ENCODE assay signal across 8 mouse cellular contexts in genomic region chr1:171343922-171344677, GRCm38 (mm10). TPM values are rescaled to one million over a fixed set of nuclear protein-coding genes. Genes with fewer than 3 reads are reported as not detected.
DNase-seq lines count a peak whose midpoint lies in the region; ATAC-seq lines count a peak whose summit lies in the region.

No protein-coding gene starts in this region.

- no peaks in the 10 kb centered on the region for H3K27me3 ChIP-seq in midbrain, embryonic 10.5 days (ENCODE audit: low read depth, poor library complexity, severe bottlenecking)
- H3K27me3 ChIP-seq in midbrain, embryonic 11.5 days (ENCODE audit: control insufficient read depth, insufficient read depth, low read length): no peaks in the 10 kb centered on the region
- no peaks in the 10 kb centered on the region for H3K27me3 ChIP-seq in hindbrain, embryonic 16.5 days (replicated peaks; ENCODE audit: control insufficient read depth, insufficient read depth, low read length)
- no peaks in the 10 kb centered on the region for H3K27me3 ChIP-seq in liver, embryonic 13.5 days
- H3K27me3 ChIP-seq in stomach, embryonic 14.5 days (ENCODE audit: control insufficient read depth, insufficient read depth, low read length): no peaks in the 10 kb centered on the region

- DNase-seq in midbrain, embryonic 10.5 days (ENCODE audit: low spot score): no peak
- no peak for DNase-seq in midbrain, embryonic 11.5 days (ENCODE audit: low spot score, missing footprints)
- DNase-seq in adrenal gland, postnatal 25 days: peak; percentile 47
- no peak for DNase-seq in liver, embryonic 13.5 days
- DNase-seq in frontal cortex, postnatal 10 days (ENCODE audit: low spot score in 2 of 2): no peak

- H3K4me3 ChIP-seq in midbrain, embryonic 10.5 days: peak overlapping the region; percentile 94
- no peak overlapping the region for H3K4me3 ChIP-seq in midbrain, embryonic 11.5 days (ENCODE audit: low read depth, low read length)
- H3K4me3 ChIP-seq in hindbrain, embryonic 16.5 days (ENCODE audit: low read length): no peak overlapping the region
- peak overlapping the region; percentile 81 for H3K4me3 ChIP-seq in liver, embryonic 13.5 days (replicated peaks)
- peak overlapping the region; percentile 96; the same call in 1 of the 2 replicates for H3K4me3 ChIP-seq in stomach, embryonic 14.5 days (ENCODE audit: low read depth, low read length)

- no peak for ATAC-seq in midbrain, embryonic 11.5 days (ENCODE audit: low FRiP score)
- no peak for ATAC-seq in hindbrain, embryonic 16.5 days
- ATAC-seq in liver, embryonic 13.5 days (ENCODE audit: low read depth): no peak
- no peak for ATAC-seq in stomach, embryonic 14.5 days (ENCODE audit: insufficient number of reproducible peaks, insufficient read depth, low FRiP score, low read depth)
- ATAC-seq in megakaryocyte, adult 5-6 weeks (ENCODE audit: poor library complexity, severe bottlenecking): no peak

- H3K9ac ChIP-seq in midbrain, embryonic 11.5 days (ENCODE audit: low read length): no peak overlapping the region
- H3K9ac ChIP-seq in hindbrain, embryonic 16.5 days (ENCODE audit: low read depth, low read length): no peak overlapping the region
- peak overlapping the region; percentile 90; the same call in 1 of the 2 replicates for H3K9ac ChIP-seq in liver, embryonic 13.5 days
- H3K9ac ChIP-seq in stomach, embryonic 14.5 days (replicated peaks; ENCODE audit: low read depth, low read length): no peak overlapping the region

- H3K27ac ChIP-seq in midbrain, embryonic 10.5 days (replicated peaks): no peak overlapping the region
- no peak overlapping the region for H3K27ac ChIP-seq in midbrain, embryonic 11.5 days (ENCODE audit: low read depth, low read length)
- no peak overlapping the region for H3K27ac ChIP-seq in hindbrain, embryonic 16.5 days (ENCODE audit: low read depth, low read length)
- H3K27ac ChIP-seq in liver, embryonic 13.5 days: 0 out of 2 replicates have a peak overlapping the region, but pooled peaks have one; percentile 76
- H3K27ac ChIP-seq in stomach, embryonic 14.5 days (ENCODE audit: low read length): no peak overlapping the region

- H3K36me3 ChIP-seq in midbrain, embryonic 10.5 days: peaks cover 59% of the 10 kb centered on the region
- peaks cover 10% of the 10 kb centered on the region; the same call in 1 of the 2 replicates for H3K36me3 ChIP-seq in midbrain, embryonic 11.5 days (ENCODE audit: control insufficient read depth, insufficient read depth, low read length)
- peaks cover 38% of the 10 kb centered on the region for H3K36me3 ChIP-seq in hindbrain, embryonic 16.5 days (ENCODE audit: control insufficient read depth, insufficient read depth, low read length)
- peaks cover 49% of the 10 kb centered on the region for H3K36me3 ChIP-seq in liver, embryonic 13.5 days
- H3K36me3 ChIP-seq in stomach, embryonic 14.5 days (ENCODE audit: control insufficient read depth, insufficient read depth, low read length): peaks cover 31% of the 10 kb centered on the region

- peaks cover 38% of the 10 kb centered on the region for H3K4me1 ChIP-seq in midbrain, embryonic 10.5 days
- peaks cover 14% of the 10 kb centered on the region for H3K4me1 ChIP-seq in midbrain, embryonic 11.5 days (ENCODE audit: control insufficient read depth, insufficient read depth, low read length)
- H3K4me1 ChIP-seq in hindbrain, embryonic 16.5 days (ENCODE audit: control insufficient read depth, insufficient read depth, low read depth, low read length): peaks cover 20% of the 10 kb centered on the region
- H3K4me1 ChIP-seq in liver, embryonic 13.5 days (replicated peaks): peaks cover 47% of the 10 kb centered on the region
- H3K4me1 ChIP-seq in stomach, embryonic 14.5 days (ENCODE audit: control insufficient read depth, insufficient read depth, low read length): peaks cover 7% of the 10 kb centered on the region; the same call in 1 of the 2 replicates

- no peak overlapping the region for H3K4me2 ChIP-seq in midbrain, embryonic 11.5 days
- peak overlapping the region; percentile 91 for H3K4me2 ChIP-seq in hindbrain, embryonic 16.5 days (ENCODE audit: low read length)
- peak overlapping the region; percentile 86 for H3K4me2 ChIP-seq in liver, embryonic 13.5 days
- peak overlapping the region; percentile 50; the same call in 1 of the 2 replicates for H3K4me2 ChIP-seq in stomach, embryonic 14.5 days (replicated peaks; ENCODE audit: low read depth, low read length)

- WGBS in midbrain, embryonic 10.5 days: 85% methylated on average over 9 of the region's 9 CpGs
- WGBS in midbrain, embryonic 11.5 days: 87% methylated on average over 9 of the region's 9 CpGs
- 88% methylated on average over 9 of the region's 9 CpGs for WGBS in hindbrain, embryonic 16.5 days
- WGBS in liver, embryonic 13.5 days (ENCODE audit: insufficient replicate concordance): 80% methylated on average over 8 of the region's 9 CpGs
- WGBS in stomach, embryonic 14.5 days: 85% methylated on average over 9 of the region's 9 CpGs

- peaks cover 7% of the 10 kb centered on the region for H3K9me3 ChIP-seq in midbrain, embryonic 10.5 days (replicated peaks)
- peaks cover 6% of the 10 kb centered on the region; the same call in 1 of the 2 replicates for H3K9me3 ChIP-seq in midbrain, embryonic 11.5 days (ENCODE audit: control insufficient read depth, low read length)
- H3K9me3 ChIP-seq in hindbrain, embryonic 16.5 days (ENCODE audit: control insufficient read depth, low read length): peaks cover 6% of the 10 kb centered on the region
- peaks cover 7% of the 10 kb centered on the region for H3K9me3 ChIP-seq in liver, embryonic 13.5 days (replicated peaks)
- 0 out of 2 replicates have a peak, but pooled peaks cover 3% of the 10 kb centered on the region for H3K9me3 ChIP-seq in stomach, embryonic 14.5 days (ENCODE audit: control insufficient read depth, low read depth, low read length)

RNA-seq across cellular contexts. Expression of gene Nit1, which starts 1.3 kb away (rescaled TPM):
- 39.4 and 43.5 TPM in 2 replicates for polyA plus RNA-seq in midbrain, embryonic 10.5 days (2016; fragmentation: Nextera tagmentation; extraction: Ambion mirVana)
- 31.9 and 32.7 TPM in 2 replicates for polyA plus RNA-seq in midbrain, embryonic 11.5 days (2014; fragmentation: Nextera tagmentation; extraction: Ambion mirVana)
- total RNA-seq in adrenal gland, postnatal 25 days (2021): 83.2 and 86.9 TPM in 2 replicates
- polyA plus RNA-seq in hindbrain, embryonic 16.5 days (2015; fragmentation: Nextera tagmentation; extraction: Ambion mirVana): 51.2 and 54.7 TPM in 2 replicates
- 24.1 and 29.1 TPM in 2 replicates for polyA plus RNA-seq in liver, embryonic 13.5 days (2015; fragmentation: Nextera tagmentation; extraction: Ambion mirVana)
- 37.1 and 40.8 TPM in 2 replicates for polyA plus RNA-seq in stomach, embryonic 14.5 days (2014; fragmentation: Nextera tagmentation; extraction: Ambion mirVana)
- 6.5 and 9.7 TPM in 2 replicates for total RNA-seq in megakaryocyte, adult 5-6 weeks (2015)
- total RNA-seq in megakaryocyte, adult 5-6 weeks (2017): 37.1 and 39.2 TPM in 2 replicates

RNA-seq across cellular contexts. Expression of gene Pfdn2, which starts 1.4 kb away (rescaled TPM):
- 146 and 155 TPM in 2 replicates for polyA plus RNA-seq in midbrain, embryonic 10.5 days (2016; fragmentation: Nextera tagmentation; extraction: Ambion mirVana)
- 64.8 and 69.8 TPM in 2 replicates for polyA plus RNA-seq in midbrain, embryonic 11.5 days (2014; fragmentation: Nextera tagmentation; extraction: Ambion mirVana)
- total RNA-seq in adrenal gland, postnatal 25 days (2021): 140 and 145 TPM in 2 replicates
- polyA plus RNA-seq in hindbrain, embryonic 16.5 days (2015; fragmentation: Nextera tagmentation; extraction: Ambion mirVana): 123 and 143 TPM in 2 replicates
- polyA plus RNA-seq in liver, embryonic 13.5 days (2015; fragmentation: Nextera tagmentation; extraction: Ambion mirVana): 60.9 and 66.8 TPM in 2 replicates
- polyA plus RNA-seq in stomach, embryonic 14.5 days (2014; fragmentation: Nextera tagmentation; extraction: Ambion mirVana): 44.7 TPM in 2 replicates
- total RNA-seq in megakaryocyte, adult 5-6 weeks (2015): 26.1 and 38.4 TPM in 2 replicates
- total RNA-seq in megakaryocyte, adult 5-6 weeks (2017): 16.0 and 27.3 TPM in 2 replicates

RNA-seq across cellular contexts. Expression of gene Dedd, which starts 15.2 kb away (rescaled TPM):
- 48.5 and 48.9 TPM in 2 replicates for polyA plus RNA-seq in midbrain, embryonic 10.5 days (2016; fragmentation: Nextera tagmentation; extraction: Ambion mirVana)
- 45.1 and 46.7 TPM in 2 replicates for polyA plus RNA-seq in midbrain, embryonic 11.5 days (2014; fragmentation: Nextera tagmentation; extraction: Ambion mirVana)
- 35.9 and 36.5 TPM in 2 replicates for total RNA-seq in adrenal gland, postnatal 25 days (2021)
- polyA plus RNA-seq in hindbrain, embryonic 16.5 days (2015; fragmentation: Nextera tagmentation; extraction: Ambion mirVana): 46.5 and 49.5 TPM in 2 replicates
- polyA plus RNA-seq in liver, embryonic 13.5 days (2015; fragmentation: Nextera tagmentation; extraction: Ambion mirVana): 20.3 and 22.7 TPM in 2 replicates
- polyA plus RNA-seq in stomach, embryonic 14.5 days (2014; fragmentation: Nextera tagmentation; extraction: Ambion mirVana): 48.8 and 54.1 TPM in 2 replicates
- 22.4 and 23.6 TPM in 2 replicates for total RNA-seq in megakaryocyte, adult 5-6 weeks (2015)
- 12.1 and 13.1 TPM in 2 replicates for total RNA-seq in megakaryocyte, adult 5-6 weeks (2017)

RNA-seq across cellular contexts. Expression of gene Klhdc9, which starts 16.5 kb away (rescaled TPM):
- 1.8 and 2.3 TPM in 2 replicates for polyA plus RNA-seq in midbrain, embryonic 10.5 days (2016; fragmentation: Nextera tagmentation; extraction: Ambion mirVana)
- polyA plus RNA-seq in midbrain, embryonic 11.5 days (2014; fragmentation: Nextera tagmentation; extraction: Ambion mirVana): 1.4 and 2.3 TPM in 2 replicates
- total RNA-seq in adrenal gland, postnatal 25 days (2021): 1.4 and 4.9 TPM in 2 replicates
- 3.3 and 4.3 TPM in 2 replicates for polyA plus RNA-seq in hindbrain, embryonic 16.5 days (2015; fragmentation: Nextera tagmentation; extraction: Ambion mirVana)
- 0.13 and 0.18 TPM in 2 replicates for polyA plus RNA-seq in liver, embryonic 13.5 days (2015; fragmentation: Nextera tagmentation; extraction: Ambion mirVana)
- polyA plus RNA-seq in stomach, embryonic 14.5 days (2014; fragmentation: Nextera tagmentation; extraction: Ambion mirVana): 1.5 and 1.6 TPM in 2 replicates
- 0.09 TPM in 1 of 2 replicates, not detected in the other for total RNA-seq in megakaryocyte, adult 5-6 weeks (2015)
- 0.16 and 0.59 TPM in 2 replicates for total RNA-seq in megakaryocyte, adult 5-6 weeks (2017)

RNA-seq across cellular contexts. Expression of gene Nectin4, which starts 25.8 kb away (rescaled TPM):
- polyA plus RNA-seq in midbrain, embryonic 10.5 days (2016; fragmentation: Nextera tagmentation; extraction: Ambion mirVana): 0.60 and 1.2 TPM in 2 replicates
- polyA plus RNA-seq in midbrain, embryonic 11.5 days (2014; fragmentation: Nextera tagmentation; extraction: Ambion mirVana): 0.49 and 0.65 TPM in 2 replicates
- total RNA-seq in adrenal gland, postnatal 25 days (2021): 0.12 TPM in 1 of 2 replicates, not detected in the other
- 4.1 and 4.7 TPM in 2 replicates for polyA plus RNA-seq in hindbrain, embryonic 16.5 days (2015; fragmentation: Nextera tagmentation; extraction: Ambion mirVana)
- 0.08 and 0.14 TPM in 2 replicates for polyA plus RNA-seq in liver, embryonic 13.5 days (2015; fragmentation: Nextera tagmentation; extraction: Ambion mirVana)
- 10.7 and 13.7 TPM in 2 replicates for polyA plus RNA-seq in stomach, embryonic 14.5 days (2014; fragmentation: Nextera tagmentation; extraction: Ambion mirVana)
- total RNA-seq in megakaryocyte, adult 5-6 weeks (2015): 0.66 and 1.2 TPM in 2 replicates
- total RNA-seq in megakaryocyte, adult 5-6 weeks (2017): 1.3 and 2.1 TPM in 2 replicates

Comparison
In these comparisons a context has a peak if more than half of its experiments do, and no peak if none do; other contexts are left out.
1. H3K4me3 ChIP-seq: peak in midbrain, embryonic 10.5 days (single experiment), liver, embryonic 13.5 days (single experiment) and stomach, embryonic 14.5 days (single experiment); none in midbrain, embryonic 11.5 days (single experiment) and hindbrain, embryonic 16.5 days (single experiment).